Mouse (Mus musculus): ENCODE measurements around the gene Tmem59.
A peak's percentile ranks its signal among the peaks of the same experiment; 100 is the strongest.

Gene Tmem59

DNA sequence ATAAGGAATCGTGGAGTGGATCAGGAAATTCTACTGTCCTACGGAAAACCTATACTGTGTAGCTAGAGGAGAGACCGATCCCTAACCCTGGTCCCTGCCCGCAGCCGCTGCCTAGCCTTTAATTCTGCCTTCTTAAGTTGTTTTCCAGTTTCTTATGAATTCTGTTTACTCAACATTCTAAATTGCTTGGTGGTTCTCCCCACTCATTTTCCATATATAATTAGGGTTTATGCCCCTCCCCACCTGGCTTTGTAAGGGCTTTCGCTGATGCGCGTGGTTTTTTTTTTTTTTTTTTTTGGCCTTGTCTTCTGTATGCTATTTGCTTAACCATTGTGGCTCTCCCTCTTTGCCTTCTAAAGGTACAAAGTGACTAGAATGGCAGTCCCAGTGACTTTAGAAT is 1.4 kb downstream of the Tmem59 start:
- DNase-seq (ENCODE audit: low spot score in 2 of 2) = no peak

DNA sequence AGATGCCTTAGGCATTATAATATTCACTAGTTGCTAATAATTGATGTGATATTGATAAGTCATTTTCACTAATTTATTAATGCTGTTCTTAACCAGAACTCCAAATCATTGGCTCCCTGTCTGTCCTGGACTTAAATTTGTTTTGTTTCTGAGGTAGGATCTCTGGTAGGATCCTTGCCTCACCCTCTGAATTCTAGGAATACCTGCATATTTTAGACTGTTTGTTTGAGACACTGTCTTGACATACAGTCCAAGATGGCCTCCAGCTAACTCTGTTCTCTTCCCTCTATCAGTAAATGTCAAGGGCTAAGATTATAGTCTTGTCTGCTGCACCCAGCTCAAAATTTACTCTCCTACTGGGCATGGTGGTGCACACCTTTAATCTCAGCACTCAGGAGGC is 2.5 kb downstream of the Tmem59 start:
- no peak for DNase-seq (ENCODE audit: low spot score in 2 of 2)

DNA sequence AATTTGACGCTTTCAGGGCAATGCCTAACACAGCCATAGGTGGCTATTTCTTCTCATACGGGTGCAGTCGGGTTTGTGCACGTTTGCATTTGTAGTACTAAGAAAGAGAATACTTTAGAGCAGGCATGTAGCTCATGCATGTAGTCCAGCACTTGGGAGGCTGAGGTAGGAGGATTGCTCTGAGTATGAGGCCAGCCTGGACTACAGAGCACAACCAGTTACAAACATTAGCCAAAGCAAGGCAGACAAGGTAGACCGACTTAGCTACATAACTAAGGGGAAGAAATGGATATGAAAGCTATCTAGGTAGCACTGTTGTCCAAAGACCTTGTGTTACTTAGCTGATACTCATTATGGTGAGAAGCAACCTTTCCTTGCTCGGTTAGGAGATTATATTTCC is 3.7 kb downstream of the Tmem59 start:
- no peak for DNase-seq (ENCODE audit: low spot score in 2 of 2)

DNA sequence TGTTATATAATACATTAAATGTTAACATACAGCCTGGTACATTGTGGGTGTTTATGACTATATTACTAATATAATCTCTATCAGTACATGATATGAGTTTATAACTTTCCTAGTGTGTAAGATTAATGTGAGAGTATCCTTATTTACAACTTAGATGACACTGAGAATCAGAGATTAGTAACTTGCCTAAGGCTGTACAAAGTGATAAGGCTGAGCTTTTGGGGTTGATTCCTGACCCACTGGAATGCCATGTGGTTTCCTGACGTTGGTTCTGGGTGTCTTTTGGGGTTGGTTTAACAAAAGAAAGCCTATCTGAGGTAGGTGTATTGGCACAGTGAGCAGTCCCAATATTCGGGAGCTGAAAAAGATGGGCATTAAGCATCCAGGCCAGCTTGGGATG is 4.6 kb downstream of the Tmem59 start:
- DNase-seq (ENCODE audit: low spot score in 2 of 2) = no peak

DNA sequence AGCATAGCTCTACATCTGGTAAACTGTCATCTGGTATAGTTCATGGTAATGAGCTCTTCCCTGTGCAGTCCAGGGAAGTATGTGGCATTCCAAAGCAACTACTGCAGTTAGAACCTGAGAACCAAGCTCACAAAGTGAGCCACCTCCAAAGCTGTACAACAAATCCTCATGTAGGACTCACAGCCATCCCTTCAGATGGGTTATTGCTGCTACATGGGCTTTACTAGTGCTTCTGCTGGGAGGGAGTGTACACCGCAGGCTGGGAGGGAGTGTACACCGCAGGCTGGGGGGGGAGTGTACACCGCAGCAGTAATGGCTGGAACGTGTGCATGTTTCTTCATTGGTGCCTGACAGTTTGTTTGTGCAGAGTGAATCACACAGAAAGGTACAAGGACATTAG is 5.0 kb downstream of the Tmem59 start:
- no peak for DNase-seq (ENCODE audit: low spot score in 2 of 2)

DNA sequence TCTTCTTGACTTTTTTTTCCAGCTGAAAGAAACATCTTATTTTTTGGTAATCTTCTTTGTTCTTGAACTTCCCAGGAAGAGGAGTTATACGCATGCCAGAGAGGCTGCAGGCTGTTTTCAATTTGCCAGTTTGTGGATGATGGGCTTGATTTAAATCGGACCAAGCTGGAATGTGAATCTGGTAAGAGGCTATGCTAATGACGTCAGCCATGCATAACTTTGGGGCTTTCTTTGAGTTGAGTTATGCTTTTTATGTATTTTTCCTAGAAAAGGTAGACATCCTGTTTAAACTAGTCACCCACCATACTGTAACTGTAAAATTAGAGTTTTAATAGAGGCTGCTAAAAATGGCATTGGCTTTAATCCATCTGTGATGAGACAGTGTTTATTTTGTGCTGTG is 7.5 kb downstream of the Tmem59 start:
- DNase-seq (ENCODE audit: low spot score in 2 of 2) = no peak

DNA sequence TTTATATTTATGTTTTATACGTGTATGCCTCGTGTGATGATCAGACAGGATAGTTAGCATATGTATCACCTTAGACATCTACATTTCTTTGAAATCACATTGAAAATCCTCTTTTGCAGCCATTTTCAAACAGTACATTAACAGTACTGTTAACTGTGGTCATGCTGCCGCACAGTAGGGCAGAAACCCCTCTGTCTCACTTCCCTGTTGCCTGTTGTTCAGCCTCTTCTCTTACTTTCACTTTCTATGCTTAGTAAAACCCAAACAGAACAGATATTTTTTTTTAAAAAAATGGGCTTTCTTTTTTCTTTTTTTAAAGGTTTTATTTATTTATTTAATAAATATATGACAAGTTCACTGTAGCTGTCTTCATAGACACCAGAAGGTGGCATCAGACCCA is 15.6 kb downstream of the Tmem59 start:
- no peak for DNase-seq (ENCODE audit: low spot score in 2 of 2)

DNA sequence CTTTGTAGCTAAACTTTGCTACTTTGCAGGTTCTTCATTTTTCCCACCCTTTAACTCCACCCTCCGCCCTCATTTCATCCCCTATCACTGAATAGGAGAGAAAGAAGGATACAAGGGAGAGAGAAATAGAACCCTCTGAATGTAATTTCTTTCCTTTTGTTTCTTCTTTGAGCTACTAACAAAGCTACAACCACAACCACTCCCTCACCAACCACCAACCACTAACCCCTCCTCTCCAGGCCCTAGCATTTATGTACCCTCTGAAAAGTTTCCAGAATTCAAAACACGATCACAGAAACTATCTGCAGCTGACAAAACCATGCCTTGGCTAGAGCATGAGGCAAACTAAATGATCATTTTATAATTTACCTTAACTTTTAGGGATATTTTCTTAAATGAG is 18.3 kb downstream of the Tmem59 start:
- DNase-seq (ENCODE audit: low spot score in 2 of 2) = no peak

DNA sequence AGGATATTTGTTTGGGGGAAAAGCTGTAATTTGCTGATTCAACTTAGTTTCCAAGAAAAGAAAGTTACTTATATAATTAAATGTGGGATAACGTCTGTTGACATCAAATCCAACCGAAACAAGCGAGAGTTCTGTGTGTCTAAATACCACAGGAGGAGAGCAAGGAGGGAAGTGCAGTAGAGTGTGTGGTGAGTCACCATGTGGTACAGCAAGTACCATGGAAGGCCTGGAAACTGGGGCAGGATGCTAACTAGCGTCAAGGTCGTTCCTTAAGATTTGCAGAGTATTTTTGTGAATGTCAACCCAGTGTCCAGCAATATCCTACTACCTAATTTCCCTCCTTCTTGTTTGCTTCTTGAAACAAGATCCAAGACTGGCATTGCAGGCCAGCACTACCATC is 19.9 kb downstream of the Tmem59 start:
- DNase-seq (ENCODE audit: low spot score in 2 of 2) = no peak

DNA sequence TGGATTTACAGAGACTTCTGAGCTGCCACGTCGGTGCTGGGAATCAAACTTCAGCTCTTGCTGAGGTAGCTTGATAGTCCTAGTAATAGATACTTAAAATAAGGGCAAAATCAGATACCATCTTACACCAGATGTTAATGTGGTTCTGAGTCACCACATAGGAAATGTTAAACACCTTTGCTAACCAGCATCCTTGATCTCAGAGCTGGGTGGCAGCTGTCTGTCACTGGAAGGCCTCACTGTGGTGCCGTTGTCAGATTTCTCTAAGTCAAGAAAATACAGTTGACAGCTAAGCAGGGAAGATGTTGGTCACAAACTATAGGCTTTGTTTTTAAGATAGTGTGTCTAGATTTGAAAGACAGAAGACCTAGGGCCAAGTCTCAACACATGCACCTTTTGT is 23.6 kb downstream of the Tmem59 start:
- no peak for DNase-seq (ENCODE audit: low spot score in 2 of 2)

DNA sequence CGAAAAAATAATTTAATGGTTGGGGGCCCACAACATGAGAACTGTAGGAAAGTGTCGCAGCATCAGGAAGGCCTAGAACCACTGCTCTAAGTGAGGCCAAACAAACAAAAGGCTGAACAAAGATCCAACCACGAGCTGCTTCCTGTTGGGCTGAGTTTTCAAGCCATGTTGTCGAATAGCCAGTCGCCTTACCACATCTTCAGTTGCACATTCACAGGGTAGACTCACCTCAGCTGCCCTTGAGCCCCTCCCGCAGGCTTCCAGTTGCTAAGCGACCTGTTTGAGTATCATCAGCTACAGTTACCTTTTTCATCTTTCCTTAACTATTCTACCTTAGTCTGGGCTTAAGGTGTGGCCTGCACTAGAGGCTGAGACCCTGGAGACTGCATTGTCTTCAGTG is 24.8 kb downstream of the Tmem59 start:
- no peak for DNase-seq (ENCODE audit: low spot score in 2 of 2)

DNA sequence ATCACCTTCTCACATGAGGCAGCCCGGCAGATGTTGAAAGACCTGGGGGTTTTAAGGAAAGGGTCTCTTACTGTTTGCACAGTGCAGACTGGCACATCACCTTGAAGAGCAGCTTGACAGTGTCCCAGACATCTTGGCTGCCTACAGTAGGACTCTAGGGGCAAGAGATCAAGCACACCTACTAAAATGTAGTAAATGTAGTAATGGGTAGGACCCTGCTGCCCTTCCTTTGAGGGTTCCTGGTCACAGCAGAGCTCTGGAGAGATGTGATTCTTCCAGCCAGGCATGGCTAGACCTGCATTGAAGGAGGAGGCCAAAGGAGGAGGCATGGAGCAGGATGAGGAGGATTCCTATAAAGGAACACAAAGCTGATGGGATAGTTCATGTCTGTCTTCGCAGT is 28.8 kb downstream of the Tmem59 start:
- DNase-seq (ENCODE audit: low spot score in 2 of 2) = no peak

DNA sequence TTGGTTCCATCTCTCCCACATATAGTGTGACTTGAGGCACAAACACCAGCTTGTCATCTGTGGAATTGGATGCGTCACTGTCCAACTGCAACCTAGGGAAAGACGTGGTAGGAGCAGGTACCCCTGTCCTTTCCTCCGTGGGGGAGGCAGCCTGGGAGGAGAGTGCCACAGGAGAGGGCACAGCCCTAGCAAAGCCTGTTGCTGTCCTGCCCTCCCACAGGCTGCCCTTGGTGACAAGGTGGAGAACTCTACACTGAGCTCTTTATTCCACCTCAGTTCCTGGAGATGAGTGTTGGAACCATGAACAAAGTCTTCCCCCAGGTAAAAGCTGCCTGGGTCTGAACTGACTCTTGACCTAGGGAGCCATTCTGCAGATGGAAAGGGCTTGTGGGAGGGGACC is 30.7 kb downstream of the Tmem59 start, which contains the start of gene Ldlrad1:
TSS of gene Ldlrad1 (plus strand) at position 301 of the 400 bp plus-strand sequence.
- no peak for DNase-seq (ENCODE audit: low spot score in 2 of 2)

DNA sequence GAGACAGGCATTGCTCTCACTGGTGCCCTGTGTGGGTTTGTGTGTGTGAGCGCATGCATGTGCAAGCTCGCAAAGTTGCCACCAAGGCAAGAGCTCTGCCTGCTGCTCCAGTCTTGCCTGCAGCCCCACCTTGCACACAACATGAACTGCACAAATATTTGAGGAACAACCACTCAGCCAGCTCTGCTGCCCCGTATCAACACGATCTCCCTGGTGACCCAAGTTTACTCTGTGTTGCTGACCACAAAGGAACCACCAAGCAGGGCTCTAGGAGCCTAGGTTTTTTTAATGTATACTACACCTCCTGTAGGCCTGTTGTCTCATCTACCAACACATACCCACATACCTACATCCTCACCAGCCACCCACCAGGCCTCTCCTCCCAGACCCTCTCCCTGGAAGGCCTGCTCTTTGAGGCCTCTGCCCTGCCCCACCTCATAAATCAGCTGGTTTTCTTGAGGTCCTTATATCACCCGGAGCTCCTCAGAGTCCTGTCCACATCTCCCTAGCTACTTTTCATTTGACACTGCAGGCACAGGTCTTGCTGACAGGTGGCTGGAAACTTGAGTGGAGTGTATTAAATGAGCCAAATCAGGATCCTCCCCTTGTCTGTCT is 32.4 kb downstream of the Tmem59 start:
- peak; percentile 37 to 63 for DNase-seq (ENCODE audit: low spot score in 2 of 2)

DNA sequence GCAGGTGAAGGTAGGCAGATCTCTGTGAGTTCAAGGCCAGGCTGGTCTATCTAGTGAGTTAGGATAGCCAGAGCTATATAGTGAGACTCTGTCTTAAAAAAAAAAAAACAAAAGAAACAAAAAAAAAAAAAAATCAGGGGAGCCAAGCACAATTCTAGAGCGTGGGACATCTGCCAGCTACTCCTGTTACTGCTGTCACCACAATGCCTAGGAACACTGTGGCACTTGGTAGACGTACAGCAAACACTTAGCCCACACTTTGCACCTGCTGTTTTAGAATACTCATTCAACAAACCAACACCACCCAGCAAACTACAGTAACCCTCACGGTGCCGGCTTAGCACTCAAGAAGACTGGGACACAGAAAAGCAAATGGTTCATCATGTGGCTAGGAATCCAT is 33.3 kb downstream of the Tmem59 start:
- DNase-seq (ENCODE audit: low spot score in 2 of 2) = no peak

DNA sequence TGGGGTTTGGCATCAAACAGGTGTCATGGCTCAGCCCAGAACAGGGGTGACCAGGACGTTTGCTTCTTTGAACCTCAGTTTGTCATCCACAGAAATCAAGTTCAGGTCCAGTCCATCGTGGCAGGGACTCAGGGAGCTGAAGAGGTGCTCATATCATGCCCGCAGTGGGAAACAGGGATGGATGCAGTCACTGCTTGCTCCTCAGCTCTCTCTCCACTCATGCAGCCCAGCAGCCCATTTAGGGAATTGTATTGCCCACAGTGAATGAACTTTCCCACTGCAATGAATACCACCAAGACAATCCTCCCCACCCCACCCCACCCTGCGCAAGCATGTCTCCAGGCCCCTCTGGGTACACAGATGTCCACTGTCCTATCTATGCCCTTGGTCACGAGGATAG is 33.7 kb downstream of the Tmem59 start:
- DNase-seq (ENCODE audit: low spot score in 2 of 2) = no peak

DNA sequence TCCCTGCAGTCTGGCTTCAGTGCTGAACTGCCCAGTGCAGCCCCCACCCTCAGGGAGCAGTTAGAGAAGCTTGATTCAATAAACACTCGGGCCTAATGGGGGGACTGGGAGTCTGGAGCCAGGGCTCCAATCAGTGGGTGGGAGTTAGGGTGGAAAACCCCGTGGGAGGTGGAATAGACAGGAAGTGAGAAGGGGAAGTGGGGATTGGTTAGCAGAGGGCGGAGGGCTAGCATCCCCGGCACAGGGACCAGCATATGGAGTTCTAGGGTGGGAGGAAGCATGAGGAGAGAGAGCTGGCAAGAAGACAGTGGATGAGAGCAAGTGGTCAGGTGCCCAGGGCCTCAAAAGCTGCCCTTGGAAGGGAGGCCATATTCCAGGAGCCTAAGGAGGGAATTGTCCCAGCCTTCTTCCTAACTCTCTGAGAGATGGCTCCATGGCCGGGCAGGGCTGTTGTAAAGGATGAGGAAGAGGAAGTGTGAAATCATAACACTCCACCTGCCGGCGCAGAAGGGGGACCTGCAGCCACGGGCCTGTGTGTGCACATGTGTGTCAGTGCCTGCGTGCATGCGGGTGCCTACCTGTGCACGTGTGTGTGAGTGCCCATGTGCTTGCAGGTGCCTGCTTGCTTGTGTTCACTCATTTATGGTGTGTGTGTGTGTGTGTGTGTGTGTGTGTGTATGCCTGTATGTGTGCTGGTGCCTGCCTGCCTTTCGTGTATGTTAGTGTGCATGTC is 35.2 kb downstream of the Tmem59 start:
- DNase-seq (ENCODE audit: low spot score in 2 of 2) = no peak

DNA sequence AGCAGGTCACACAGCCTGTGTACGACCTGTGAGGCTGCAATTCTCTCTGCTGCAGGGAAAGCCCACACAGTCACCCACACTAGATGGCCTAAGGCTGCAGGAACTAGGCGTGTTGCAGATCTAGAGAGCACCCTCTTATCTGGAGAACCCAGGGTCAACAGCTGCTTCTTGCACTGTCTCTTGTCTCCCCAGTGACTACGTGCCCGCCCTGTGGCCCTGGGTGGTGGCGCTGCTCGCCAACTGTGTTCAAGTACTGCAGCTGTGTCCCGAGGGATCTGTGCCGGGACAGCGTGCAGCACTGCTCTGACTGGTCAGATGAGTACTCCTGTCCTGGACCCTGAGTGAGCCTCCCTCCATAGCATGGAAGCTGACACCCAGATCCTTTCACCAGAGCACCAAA is 39.4 kb downstream of the Tmem59 start:
- no peak for DNase-seq (ENCODE audit: low spot score in 2 of 2)

DNA sequence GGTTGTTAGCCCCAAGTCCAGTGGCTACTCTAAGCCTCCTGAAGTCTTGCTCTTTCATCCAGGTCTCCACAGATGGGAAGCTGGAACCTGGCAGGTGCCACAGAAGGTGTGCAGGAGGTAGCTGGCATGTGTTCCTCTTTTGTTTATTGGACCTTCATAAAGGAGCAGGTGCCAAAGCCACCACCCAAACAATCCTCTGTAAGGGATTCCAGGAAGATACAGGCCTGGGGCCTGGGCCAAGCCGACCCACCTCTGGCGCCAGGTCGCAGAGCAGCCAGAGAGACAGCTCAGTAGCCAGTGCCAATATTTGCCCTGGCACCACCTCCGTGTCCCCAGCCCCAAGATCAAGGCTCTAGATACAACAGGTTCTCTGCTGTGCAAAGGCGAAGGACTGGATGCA is 43.3 kb downstream of the Tmem59 start:
- DNase-seq (ENCODE audit: low spot score in 2 of 2) = no peak

DNA sequence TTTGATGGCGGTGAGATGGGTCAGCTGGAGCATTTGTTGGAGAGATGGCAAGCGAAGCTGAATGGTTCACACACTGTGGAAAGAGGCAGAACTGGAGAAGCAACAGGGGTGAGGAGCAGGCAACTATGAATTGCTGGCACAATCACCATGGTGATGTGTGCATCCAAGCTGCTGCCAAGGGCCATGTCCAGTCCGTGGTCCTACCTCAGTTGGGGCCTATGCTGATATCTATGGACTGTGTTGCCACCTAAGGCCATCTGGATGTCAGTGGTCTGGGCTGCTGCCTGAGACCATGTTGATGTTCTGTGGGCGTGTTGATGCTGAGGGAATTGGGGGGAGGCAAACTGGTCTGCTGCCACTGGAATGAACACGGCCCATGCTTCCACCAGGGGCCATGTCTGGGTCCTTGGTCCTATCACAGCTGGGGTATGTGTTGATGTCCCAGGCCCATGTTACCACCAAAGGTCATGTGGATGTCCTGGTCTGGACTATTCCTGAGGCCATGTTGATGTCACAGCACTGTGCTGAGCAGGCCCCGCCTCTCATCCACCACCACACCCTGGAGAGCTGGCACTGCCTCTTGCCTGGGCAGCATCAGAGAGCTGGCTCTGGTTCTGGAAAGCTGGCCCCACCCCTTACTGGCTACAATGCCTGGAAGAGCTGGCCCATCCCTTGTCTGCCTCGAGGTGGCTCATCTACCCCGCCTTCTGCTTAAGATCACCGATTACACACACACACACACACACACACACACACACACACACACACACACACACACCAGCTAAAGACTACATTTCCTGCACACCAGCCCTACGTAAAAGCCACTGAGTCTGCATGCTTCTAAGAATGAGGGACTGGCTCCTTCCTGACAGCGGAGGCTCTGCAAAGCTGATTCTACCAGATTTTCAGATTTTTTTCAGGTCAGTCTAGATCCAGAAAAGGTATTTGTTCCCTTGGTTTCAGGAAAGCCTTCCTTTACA is 45.3 kb downstream of the Tmem59 start:
- DNase-seq (ENCODE audit: low spot score in 2 of 2) = peak in 1 of 2 experiments; percentile 26

DNA sequence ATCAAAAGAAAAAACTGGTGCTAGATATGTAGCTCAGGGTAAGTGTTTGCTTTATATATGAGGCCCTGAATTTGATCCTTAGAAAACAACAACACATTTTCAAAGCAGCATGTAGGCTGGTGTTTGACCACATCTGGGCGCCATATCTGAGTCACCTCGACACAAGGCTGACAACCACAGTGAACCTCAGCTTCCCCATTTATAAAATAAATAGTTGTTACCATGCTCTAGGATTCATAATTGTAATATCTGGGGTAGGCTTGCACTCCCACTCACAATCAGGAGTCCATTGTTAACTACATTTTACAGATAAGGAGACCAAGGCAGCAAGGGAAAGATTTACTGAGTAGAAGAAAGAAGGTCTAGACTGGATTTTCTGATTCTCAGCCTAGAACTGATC is 48.1 kb downstream of the Tmem59 start:
- DNase-seq (ENCODE audit: low spot score in 2 of 2) = no peak

DNA sequence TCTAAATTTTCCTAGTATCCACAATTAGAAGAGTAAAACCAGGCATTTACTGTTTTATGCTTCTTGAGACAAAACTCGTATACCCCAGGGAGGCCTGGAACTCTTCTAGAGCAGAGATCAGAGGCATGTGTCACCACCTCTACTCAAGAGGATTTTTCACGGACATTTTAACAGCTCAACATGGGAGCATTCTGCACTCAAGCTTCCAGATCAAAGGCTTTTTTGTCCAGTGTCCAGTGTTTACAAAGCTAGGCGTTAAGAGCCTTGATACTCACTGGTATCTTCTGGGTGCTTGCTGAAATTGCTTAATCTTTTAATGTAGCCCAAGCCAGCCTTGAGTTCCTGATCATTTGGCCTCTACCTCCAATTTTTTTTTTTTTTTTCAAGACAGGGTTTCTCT is 54.0 kb downstream of the Tmem59 start:
- no peak for DNase-seq (ENCODE audit: low spot score in 2 of 2)

DNA sequence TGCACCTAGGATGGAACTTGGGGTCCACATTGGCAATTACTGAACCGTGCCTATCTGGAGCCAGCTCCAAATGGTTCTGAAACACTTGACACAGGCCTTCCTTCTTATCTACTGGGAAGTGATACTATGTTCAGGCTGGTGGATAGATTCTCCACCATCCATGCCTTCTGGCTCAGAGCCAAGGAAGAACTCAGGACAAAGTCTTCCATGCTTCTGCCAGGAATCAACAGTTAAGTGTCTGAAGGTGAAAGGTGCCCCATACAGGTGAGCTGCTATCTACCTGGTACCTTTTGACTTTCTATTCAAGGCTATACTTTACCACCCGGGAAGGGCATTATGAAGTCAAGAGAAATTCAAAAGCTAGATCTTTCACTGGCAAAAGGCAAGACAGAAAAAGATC is 60.1 kb downstream of the Tmem59 start:
- no peak for DNase-seq (ENCODE audit: low spot score in 2 of 2)
